Mouse (Mus musculus) ES-E14 (cell line): ENCODE results near the gene Klhl35. TPM values are rescaled to one million over a fixed set of nuclear protein-coding genes. Genes with fewer than 3 reads are reported as not detected.

Source experiments
- DNase-seq: peaks from one replicate; pipeline ENCODE4 v3.0.0-alpha.2; 2013; ENCODE audit warnings: low read depth, low spot score
- H3K27ac ChIP-seq: 2 replicates; pipeline ENCODE4 v1.5.1; 2012; ENCODE audit warnings: low read depth, mild to moderate bottlenecking, low read length, moderate library complexity, mixed read lengths; ENCODE audit not compliant: poor library complexity, insufficient read depth, severe bottlenecking
- H3K36me3 ChIP-seq: 2 replicates; pipeline ENCODE4 v1.6.1; 2012; ENCODE audit warnings: mild to moderate bottlenecking, low read length, moderate library complexity, mixed read lengths; ENCODE audit not compliant: control insufficient read depth, poor library complexity, insufficient read depth, severe bottlenecking
- H3K4me1 ChIP-seq, 2 experiments: fragments of 150-350 bp in 1 of 2; sonication (generic) in 1 of 2; 2 replicates each; pipeline ENCODE4 v1.6.1; 2012; ENCODE audit warnings: low read length in 2 of 2, mild to moderate bottlenecking in 1 of 2, mixed read lengths in 1 of 2; ENCODE audit not compliant: control insufficient read depth in 2 of 2, insufficient read depth in 2 of 2, poor library complexity in 1 of 2
- H3K4me3 ChIP-seq, 2 experiments: fragments of 150-350 bp in 1 of 2; sonication (generic) in 1 of 2; 2 replicates each; pipeline ENCODE4 v1.5.1; 2012; ENCODE audit warnings: low read length in 2 of 2, low read depth in 1 of 2, mild to moderate bottlenecking in 1 of 2, mixed read lengths in 1 of 2; ENCODE audit not compliant: insufficient read depth in 1 of 2, poor library complexity in 1 of 2, severe bottlenecking in 1 of 2
- H3K9ac ChIP-seq: 2 replicates; pipeline ENCODE4 v1.6.1; 2012; ENCODE audit warnings: low read depth, mild to moderate bottlenecking, low read length, mixed read lengths; ENCODE audit not compliant: poor library complexity, insufficient read depth, severe bottlenecking
- H3K9me3 ChIP-seq: fragments of 150-350 bp; sonication (generic); 2 replicates; pipeline ENCODE4 v1.6.1; 2012; ENCODE audit warnings: low read depth, mild to moderate bottlenecking, low read length; ENCODE audit not compliant: control insufficient read depth, insufficient read depth
- CHD2 ChIP-seq: IDR thresholded peaks from 2 replicates; pipeline ENCODE4 v1.6.1; 2014; ENCODE audit warnings: mild to moderate bottlenecking, low read depth, low read length, inconsistent platforms
- HCFC1 ChIP-seq: IDR thresholded peaks from 2 replicates; pipeline ENCODE4 v1.6.1; 2012; ENCODE audit warnings: low read length, inconsistent platforms, borderline replicate concordance; ENCODE audit not compliant: insufficient read depth
- MAFK ChIP-seq: IDR thresholded peaks from 2 replicates; pipeline ENCODE4 v1.6.1; 2014; ENCODE audit warnings: mild to moderate bottlenecking, low read depth, low read length, inconsistent platforms; ENCODE audit not compliant: insufficient read depth
- ZC3H11A ChIP-seq: IDR thresholded peaks from 2 replicates; pipeline ENCODE4 v1.6.1; 2012; ENCODE audit warnings: low read depth, mild to moderate bottlenecking, inconsistent platforms, low read length, borderline replicate concordance
- ZNF384 ChIP-seq: IDR thresholded peaks from 2 replicates; pipeline ENCODE4 v1.6.1; 2012; ENCODE audit warnings: low read depth, low read length, inconsistent platforms
- in situ Hi-C, 2 experiments: fragments of 600-800 bp; cut with MboI; formaldehyde crosslinking; loops; one replicate each; pipeline ENCODE4 v1.15.1; 2025; ENCODE audit warnings: low sequenced_read_pairs in 2 of 2, inconsistent platforms in 1 of 2; ENCODE audit not compliant: unreplicated experiment in 2 of 2
- total RNA-seq: library from RNA; depleted of rRNA; stranded (reverse); fragments of 300-350 nt; gene quantifications from 2 replicates; pipeline ENCODE4 v1.2.3, GENCODE M21; 2012

Klhl35 gene
- total RNA-seq, 1 experiment = 0.31 TPM

DNA sequence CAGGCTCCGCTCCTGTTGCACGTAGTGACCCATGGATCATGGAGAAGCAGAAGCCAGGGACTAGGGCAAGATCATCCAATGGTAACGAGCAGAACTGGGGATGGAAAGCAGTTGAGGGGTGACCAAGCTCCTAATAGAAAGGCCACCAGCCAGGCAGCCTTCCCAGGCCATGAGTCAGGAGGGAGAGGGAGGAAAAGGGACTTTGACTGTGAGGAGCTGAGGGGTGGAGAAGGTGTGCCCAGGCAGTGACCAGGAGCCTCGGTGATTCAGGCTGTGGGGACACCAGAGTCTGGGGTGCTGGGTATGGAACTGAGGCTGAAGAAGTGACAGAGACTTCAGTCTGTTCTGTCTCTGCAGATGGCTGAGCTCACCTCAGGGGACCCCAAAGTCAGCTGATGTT lies 40.1 kb upstream of the Klhl35 start:
- Histone ChIP-seq H3K9ac (no peak overlapping the region), H3K4me3 (no peak overlapping the region), H3K9me3 (no peaks in the 10 kb centered on the region), H3K27ac (no peak overlapping the region), H3K4me1 (peaks cover 4 to 20% of the 10 kb centered on the region in 2 experiments; a peak in 1 of 4 replicates), H3K36me3 (no peaks in the 10 kb centered on the region)
- TF ChIP-seq CHD2 (no peak), HCFC1 (no peak), ZNF384 (no peak), ZC3H11A (no peak)
- no peak for DNase-seq
- in situ Hi-C loops = no loop called here

DNA sequence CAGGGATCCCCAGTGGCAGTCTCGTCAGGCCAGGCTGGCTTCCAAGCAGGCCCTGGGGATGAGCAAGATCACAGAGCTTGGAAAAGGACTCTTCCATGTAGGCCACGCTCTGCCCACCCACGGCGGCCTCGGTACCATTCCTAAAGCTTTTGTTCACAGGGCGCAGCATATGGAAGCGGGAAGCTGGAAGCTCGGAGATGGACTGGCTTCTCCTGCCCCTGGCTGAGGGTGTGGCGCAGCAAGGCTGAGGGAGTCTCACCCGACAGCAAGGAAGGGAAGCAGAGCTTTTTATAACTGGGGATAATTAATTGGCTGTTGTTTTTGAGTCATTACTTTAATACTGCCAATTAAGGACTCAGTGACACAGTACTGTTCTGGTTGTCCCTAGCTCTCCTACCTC lies 38.8 kb upstream of the Klhl35 start:
- in situ Hi-C loops = no loop called here
- H3K36me3 ChIP-seq = no peaks in the 10 kb centered on the region
- H3K9ac ChIP-seq = no peak overlapping the region
- peaks cover 4 to 18% of the 10 kb centered on the region in 2 experiments; a peak in 1 of 4 replicates for H3K4me1 ChIP-seq
- no peak for DNase-seq
- no peak overlapping the region for H3K27ac ChIP-seq
- no peaks in the 10 kb centered on the region for H3K9me3 ChIP-seq
- no peak overlapping the region for H3K4me3 ChIP-seq
- TF ChIP-seq ZNF384 (no peak), CHD2 (no peak), HCFC1 (no peak), MAFK (no peak), ZC3H11A (no peak)

DNA sequence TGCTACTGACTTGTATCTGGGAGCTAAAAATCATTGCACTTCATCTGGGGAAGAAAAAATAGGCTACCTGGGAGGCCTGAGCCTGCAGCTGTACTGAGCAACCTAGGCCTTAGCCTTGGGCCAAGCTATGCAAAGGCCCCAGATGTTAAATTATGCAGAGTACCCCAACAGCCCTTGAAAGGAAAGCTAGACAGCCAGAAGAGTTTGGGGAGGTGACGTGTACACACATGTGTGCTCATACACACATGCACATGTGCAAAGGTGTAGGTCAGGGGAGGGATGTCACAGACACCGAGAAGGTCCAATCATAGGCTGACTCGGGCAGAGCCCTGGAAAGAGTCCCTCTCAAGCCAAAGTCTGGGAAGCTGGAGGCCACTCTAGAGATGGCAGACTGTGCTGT lies 37.8 kb upstream of the Klhl35 start:
- Histone ChIP-seq H3K9me3 (no peaks in the 10 kb centered on the region), H3K36me3 (no peaks in the 10 kb centered on the region), H3K9ac (no peak overlapping the region), H3K4me1 (peaks cover 4 to 18% of the 10 kb centered on the region in 2 experiments; a peak in 1 of 4 replicates), H3K4me3 (no peak overlapping the region), H3K27ac (no peak overlapping the region)
- DNase-seq = no peak
- in situ Hi-C loops = no loop called here
- no peak for TF ChIP-seq MAFK
- no peak for TF ChIP-seq CHD2
- TF ChIP-seq ZC3H11A = no peak
- TF ChIP-seq ZNF384 = no peak
- TF ChIP-seq HCFC1 = no peak

DNA sequence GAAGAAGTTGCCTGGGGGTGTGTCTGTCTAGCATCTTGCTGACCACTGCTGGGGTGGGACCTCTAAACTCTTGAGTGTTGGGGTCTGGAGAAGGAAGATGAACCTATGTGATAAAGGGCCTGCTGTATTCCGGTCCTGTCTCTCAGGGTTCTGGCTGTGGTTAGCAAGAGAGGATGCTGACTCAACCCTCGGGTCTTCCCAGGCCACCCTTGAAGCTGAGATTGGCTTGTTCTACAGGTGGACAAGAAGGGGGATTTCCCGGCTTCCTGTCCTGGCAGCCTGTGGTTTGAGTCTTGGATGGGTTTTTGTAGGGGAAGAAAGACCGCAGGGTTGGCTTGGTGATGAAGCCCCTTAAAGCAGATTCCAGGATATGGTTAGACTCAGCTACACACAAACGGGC lies 37.0 kb upstream of the Klhl35 start:
- in situ Hi-C loops = no loop called here
- H3K27ac ChIP-seq = no peak overlapping the region

DNA sequence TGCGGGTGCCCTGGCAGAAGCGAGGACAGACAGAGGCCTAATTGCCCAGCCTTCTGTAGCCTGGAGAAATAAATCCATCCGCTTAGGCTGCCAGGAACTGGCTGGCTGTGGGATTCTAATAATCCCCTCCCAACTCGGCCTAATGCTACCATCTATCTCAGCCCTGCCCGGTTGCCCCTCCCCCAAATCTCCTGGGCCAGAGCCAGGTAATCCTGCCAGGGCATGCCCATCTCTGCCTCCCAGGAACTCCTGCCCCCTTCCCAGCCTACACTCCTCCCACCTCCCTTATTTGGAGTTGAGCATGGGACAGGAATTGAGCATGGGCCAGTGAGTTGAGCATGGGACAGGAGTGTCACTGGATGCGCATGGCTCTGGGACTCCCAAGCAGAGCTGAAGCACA lies 36.0 kb upstream of the Klhl35 start:
- Histone ChIP-seq H3K36me3 (no peaks in the 10 kb centered on the region), H3K9ac (peak overlapping the region; percentile 14; the same call in 1 of the 2 replicates), H3K4me3 (no peak overlapping the region), H3K4me1 (peaks cover 2 to 18% of the 10 kb centered on the region in 2 experiments; a peak in 1 of 4 replicates), H3K27ac (no peak overlapping the region; the same call in 1 of the 2 replicates), H3K9me3 (no peaks in the 10 kb centered on the region)
- in situ Hi-C loops = no loop called here
- TF ChIP-seq CHD2 (no peak), ZNF384 (no peak), ZC3H11A (no peak), MAFK (no peak), HCFC1 (no peak)
- peak; percentile 30 for DNase-seq

More for the DNA sequence above, 37.0 kb upstream of the Klhl35 start:
- H3K9ac ChIP-seq = no peak overlapping the region
- H3K4me3 ChIP-seq = no peak overlapping the region
- H3K9me3 ChIP-seq = no peaks in the 10 kb centered on the region
- TF ChIP-seq CHD2 (no peak), ZNF384 (no peak), HCFC1 (no peak), MAFK (no peak), ZC3H11A (no peak)
- peaks cover 4 to 18% of the 10 kb centered on the region in 2 experiments; a peak in 1 of 4 replicates for H3K4me1 ChIP-seq
- no peak for DNase-seq
- H3K36me3 ChIP-seq = no peaks in the 10 kb centered on the region
